Mouse (Mus musculus) bone marrow macrophage, adult 2 months (primary cell): ENCODE measurements around the gene Igsf21.

Source experiments
- CTCF ChIP-seq: IDR thresholded peaks from 2 replicates; pipeline ENCODE4 v1.5.1; 2012; ENCODE audit warnings: low read depth, mild to moderate bottlenecking, low read length, moderate library complexity
- POLR2A ChIP-seq: IDR thresholded peaks from 2 replicates; pipeline ENCODE4 v1.6.1; 2012; ENCODE audit warnings: mild to moderate bottlenecking, low read depth, low read length, borderline replicate concordance

DNA sequence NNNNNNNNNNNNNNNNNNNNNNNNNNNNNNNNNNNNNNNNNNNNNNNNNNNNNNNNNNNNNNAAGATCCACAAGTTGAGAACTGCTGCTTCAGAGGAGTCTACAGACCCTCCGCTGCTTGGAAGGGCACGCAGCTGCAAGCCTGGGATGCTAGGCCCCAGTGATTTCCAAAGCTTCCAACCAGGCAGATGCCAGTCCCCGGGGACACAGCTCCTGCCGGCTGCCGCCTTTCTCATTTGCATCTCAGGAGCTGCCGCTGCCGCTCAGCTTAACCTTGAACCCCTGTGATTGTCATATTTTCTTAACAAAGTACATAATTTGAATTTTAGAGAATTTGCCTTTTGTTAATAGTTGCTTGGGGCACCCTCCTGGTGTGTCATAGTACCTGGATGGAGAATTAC is 259.7 kb downstream of the Igsf21 start:
- no peak for TF ChIP-seq CTCF
- TF ChIP-seq POLR2A: no peak
